Mouse (Mus musculus): Measurements from ENCODE around the gene Tmem17. TPM values are rescaled to one million over a fixed set of nuclear protein-coding genes. Genes with fewer than 3 reads are reported as not detected.

Gene Tmem17
- 1 to 10 TPM; 5.6 to 6.1 TPM for total RNA-seq (2021)
- long read RNA-seq, experiment 1, partial matches to known transcripts = 0 of 3 reads
- long read RNA-seq, experiment 1, other reads (novel, unspliced or antisense) = 0 of 3 reads
- long read RNA-seq, experiment 2, partial matches to known transcripts = 0 of 3 reads
- long read RNA-seq, experiment 2, other reads (novel, unspliced or antisense) = 0 of 3 reads

- peak; percentile 86 to 90 for DNase-seq (ENCODE audit: extremely low spot score in 1 of 2, low spot score in 2 of 2)
- peak within 1 kb of the TSS; percentile 71 for H3K4me3 ChIP-seq
- peak; percentile 22 for TF ChIP-seq CTCF (IDR thresholded peaks at IDR 0.05)
- intact Hi-C loops (cut with DNase I) = loop anchor here (1.0 to 5.0 kb wide), 5 partner anchors 75 to 460 kb away; partner anchors contain the start of gene Zrsr1
- H3K27ac ChIP-seq = peak within 1 kb of the TSS; percentile 99
These were observed at the start of gene Tmem17 for GRCm38 (mm10) chr11:22512038-22513001. Gene Tmem17, plus strand, starts transcription at chr11:22512088.

GRCm38 (mm10) chr11:22479836-22480619 lies 31.9 kb upstream of the Tmem17 start:
- no peak overlapping the region for H3K27ac ChIP-seq
- intact Hi-C loops (cut with DNase I) = no loop called here
- TF ChIP-seq CTCF (IDR thresholded peaks at IDR 0.05) = no peak
- H3K4me3 ChIP-seq = no peak overlapping the region
- DNase-seq (ENCODE audit: extremely low spot score in 1 of 2, low spot score in 2 of 2) = no peak

GRCm38 (mm10) chr11:22481639-22482361 lies 30.1 kb upstream of the Tmem17 start:
- intact Hi-C loops (cut with DNase I) = no loop called here
- DNase-seq (ENCODE audit: extremely low spot score in 1 of 2, low spot score in 2 of 2) = no peak
- no peak overlapping the region for H3K27ac ChIP-seq
- TF ChIP-seq CTCF (IDR thresholded peaks at IDR 0.05) = no peak
- no peak overlapping the region for H3K4me3 ChIP-seq

GRCm38 (mm10) chr11:22482362-22482760 lies 29.5 kb upstream of the Tmem17 start:
- no peak overlapping the region for H3K27ac ChIP-seq
- TF ChIP-seq CTCF (IDR thresholded peaks at IDR 0.05) = no peak
- no peak for DNase-seq (ENCODE audit: extremely low spot score in 1 of 2, low spot score in 2 of 2)
- H3K4me3 ChIP-seq = no peak overlapping the region
- intact Hi-C loops (cut with DNase I) = no loop called here

GRCm38 (mm10) chr11:22493694-22494319 lies 18.1 kb upstream of the Tmem17 start:
- Histone ChIP-seq H3K27ac (no peak overlapping the region), H3K4me3 (no peak overlapping the region)
- TF ChIP-seq CTCF (IDR thresholded peaks at IDR 0.05) = no peak
- no peak for DNase-seq (ENCODE audit: extremely low spot score in 1 of 2, low spot score in 2 of 2)
- intact Hi-C loops (cut with DNase I) = no loop called here

- Histone ChIP-seq H3K27ac (no peak overlapping the region), H3K4me3 (no peak overlapping the region)
- DNase-seq (ENCODE audit: extremely low spot score in 1 of 2, low spot score in 2 of 2) = no peak
- intact Hi-C loops (cut with DNase I) = loop anchor here (5.0 kb wide), 1 partner anchor 208 kb away; no protein-coding TSS in a partner anchor
- no peak for TF ChIP-seq CTCF (IDR thresholded peaks at IDR 0.05)
These were observed 16.9 kb upstream of the Tmem17 start for GRCm38 (mm10) chr11:22494941-22495340.

- TF ChIP-seq CTCF (IDR thresholded peaks at IDR 0.05) = no peak
- H3K27ac ChIP-seq = peak overlapping the region; percentile 2; the same call in 1 of the 2 replicates
- H3K4me3 ChIP-seq = no peak overlapping the region
- DNase-seq (ENCODE audit: extremely low spot score in 1 of 2, low spot score in 2 of 2) = peak in 1 of 2 experiments; percentile 21
- intact Hi-C loops (cut with DNase I) = loop anchor here (5.0 kb wide), 1 partner anchor 212 kb away; no protein-coding TSS in a partner anchor
These were observed 12.5 kb upstream of the Tmem17 start for GRCm38 (mm10) chr11:22499396-22499795.

GRCm38 (mm10) chr11:22499886-22500285 lies 12.0 kb upstream of the Tmem17 start:
- no peak for TF ChIP-seq CTCF (IDR thresholded peaks at IDR 0.05)
- intact Hi-C loops (cut with DNase I) = loop anchor here (5.0 kb wide), 1 partner anchor 213 kb away; no protein-coding TSS in a partner anchor
- Histone ChIP-seq H3K4me3 (no peak overlapping the region), H3K27ac (peak overlapping the region; percentile 24; the same call in 1 of the 2 replicates)
- DNase-seq (ENCODE audit: extremely low spot score in 1 of 2, low spot score in 2 of 2) = no peak

- Histone ChIP-seq H3K27ac (no peak overlapping the region), H3K4me3 (no peak overlapping the region)
- TF ChIP-seq CTCF (IDR thresholded peaks at IDR 0.05) = no peak
- intact Hi-C loops (cut with DNase I) = no loop called here
- DNase-seq (ENCODE audit: extremely low spot score in 1 of 2, low spot score in 2 of 2) = no peak
These were observed 10.9 kb upstream of the Tmem17 start for GRCm38 (mm10) chr11:22500771-22501566.

GRCm38 (mm10) chr11:22513075-22513474 lies 1.2 kb downstream of the Tmem17 start:
- TF ChIP-seq CTCF (IDR thresholded peaks at IDR 0.05) = no peak
- H3K27ac ChIP-seq = peak overlapping the region; percentile 99
- intact Hi-C loops (cut with DNase I) = loop anchor here (1.0 to 5.0 kb wide), 5 partner anchors 74 to 460 kb away; partner anchors contain the start of gene Zrsr1
- no peak for DNase-seq (ENCODE audit: extremely low spot score in 1 of 2, low spot score in 2 of 2)
- H3K4me3 ChIP-seq = peak overlapping the region; percentile 71
